Mouse (Mus musculus) gonadal fat pad, adult 2 months (tissue): ENCODE measurements around the gene Oxct1. TPM values are rescaled to one million over a fixed set of nuclear protein-coding genes. Genes with fewer than 3 reads are reported as not detected.

ENCODE experiments used
- DNase-seq: peaks from one replicate; pipeline ENCODE4 v3.0.0-alpha.2; 2012; ENCODE audit warnings: low read depth
- polyA plus RNA-seq: library from polyadenylated mRNA; depleted of rRNA; stranded (reverse); fragments of >200 nt; gene quantifications from 2 replicates; pipeline ENCODE4 v1.2.3, GENCODE M21; 2012; rRNA removed

Oxct1 gene
- polyA plus RNA-seq, result 40.9 and 43.9 TPM in 2 replicates

- no peak for DNase-seq
These were observed at the start of gene Oxct1 for GRCm38 (mm10) chr15:4026231-4026773. Gene Oxct1, plus strand, starts transcription at chr15:4026383.

DNA sequence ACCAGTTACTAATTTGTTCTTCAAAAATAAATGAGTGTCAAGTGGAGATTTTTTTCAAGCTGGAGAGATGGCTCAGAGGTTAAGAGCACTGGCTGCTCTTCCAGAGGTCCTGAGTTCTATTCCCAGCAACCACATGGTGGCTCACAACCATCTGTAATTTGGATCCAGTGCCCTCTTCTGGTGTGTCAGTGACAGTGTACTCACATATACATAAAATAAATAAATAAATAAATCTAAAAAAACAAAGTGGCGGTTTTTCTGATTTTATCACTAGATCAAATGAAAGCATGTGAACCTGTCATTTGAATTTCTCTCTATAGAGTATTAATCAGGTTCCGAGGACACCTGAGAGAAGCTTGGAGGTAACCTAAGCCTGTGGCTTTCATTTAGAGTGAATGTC is 47.9 kb upstream of the Oxct1 start:
- no peak for DNase-seq

GRCm38 (mm10) chr15:3979061-3979848 is 46.9 kb upstream of the Oxct1 start, which contains the start of gene Fbxo4:
Gene Fbxo4, minus strand, starts transcription at chr15:3979573.
- no peak for DNase-seq

GRCm38 (mm10) chr15:3979871-3980270 is 46.3 kb upstream of the Oxct1 start:
- DNase-seq, result no peak

DNA sequence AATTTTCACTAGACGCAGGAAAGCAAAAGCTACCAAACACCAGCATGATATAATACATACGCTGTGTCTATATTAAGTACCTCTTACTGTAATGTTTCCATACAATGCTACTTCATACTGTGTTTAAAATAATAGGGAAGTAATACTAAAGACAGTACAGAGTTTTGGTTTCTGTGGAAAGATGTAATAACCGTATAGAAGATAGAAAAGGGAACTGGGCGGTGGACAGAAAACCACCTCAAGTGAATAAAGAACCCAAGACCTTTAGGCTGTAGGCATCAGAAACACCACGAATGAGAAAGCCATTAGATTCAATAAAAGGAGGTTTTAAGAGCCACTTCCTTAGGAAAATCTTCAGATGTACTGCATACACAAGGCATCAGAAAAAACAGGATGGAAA is 43.5 kb upstream of the Oxct1 start:
- no peak for DNase-seq

- no peak for DNase-seq
These were observed 41.3 kb upstream of the Oxct1 start for GRCm38 (mm10) chr15:3984876-3985275.

GRCm38 (mm10) chr15:3987981-3988380 is 38.2 kb upstream of the Oxct1 start:
- DNase-seq, result no peak

GRCm38 (mm10) chr15:3994852-3995447 is 31.2 kb upstream of the Oxct1 start:
- DNase-seq, result no peak

- DNase-seq, result no peak
These were observed 30.5 kb upstream of the Oxct1 start, which contains the start of gene AW549877 for GRCm38 (mm10) chr15:3995448-3996266. Gene AW549877, minus strand, starts transcription at chr15:3995744.

GRCm38 (mm10) chr15:3996267-3997010 is 29.7 kb upstream of the Oxct1 start:
- no peak for DNase-seq

DNA sequence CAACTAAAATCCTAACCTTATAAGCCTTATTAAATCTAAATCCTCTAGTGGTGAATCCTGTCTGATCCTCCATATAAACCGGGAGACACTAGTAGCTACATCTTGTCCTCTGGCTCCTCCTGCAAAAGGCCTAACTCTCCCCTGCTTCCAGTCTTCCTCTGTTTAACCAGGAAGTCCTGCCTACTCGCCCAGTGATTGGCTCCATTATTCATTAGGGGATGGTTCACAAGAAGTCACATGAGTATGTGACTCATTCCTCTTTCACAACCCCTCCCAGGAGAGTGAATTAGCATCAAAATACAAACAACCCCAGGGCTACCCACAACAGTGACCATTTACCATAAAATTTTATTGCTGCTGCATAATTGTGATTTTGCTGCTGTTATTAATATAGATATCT is 27.0 kb upstream of the Oxct1 start:
- DNase-seq, result no peak

DNA sequence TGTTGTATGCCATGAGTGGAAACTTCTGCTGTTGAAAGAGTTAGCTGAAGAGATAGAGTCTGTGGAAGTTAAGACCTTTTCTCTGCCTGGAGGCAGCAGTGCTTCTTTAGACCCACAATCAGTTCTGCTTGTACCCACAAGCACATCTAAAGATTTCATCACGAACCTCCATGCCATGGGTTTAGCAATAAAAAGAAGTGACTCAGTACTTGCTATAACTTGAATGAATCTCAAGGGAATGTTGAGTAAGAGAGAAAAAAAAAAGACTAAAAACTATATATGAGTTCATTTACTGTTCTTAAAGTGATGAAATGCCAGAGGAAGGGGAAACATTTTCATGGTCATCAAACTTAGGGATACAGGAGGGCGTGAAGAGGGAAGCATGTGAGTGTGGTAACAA is 25.6 kb upstream of the Oxct1 start:
- no peak for DNase-seq

GRCm38 (mm10) chr15:4013873-4014272 is 12.3 kb upstream of the Oxct1 start:
- DNase-seq, result no peak

DNA sequence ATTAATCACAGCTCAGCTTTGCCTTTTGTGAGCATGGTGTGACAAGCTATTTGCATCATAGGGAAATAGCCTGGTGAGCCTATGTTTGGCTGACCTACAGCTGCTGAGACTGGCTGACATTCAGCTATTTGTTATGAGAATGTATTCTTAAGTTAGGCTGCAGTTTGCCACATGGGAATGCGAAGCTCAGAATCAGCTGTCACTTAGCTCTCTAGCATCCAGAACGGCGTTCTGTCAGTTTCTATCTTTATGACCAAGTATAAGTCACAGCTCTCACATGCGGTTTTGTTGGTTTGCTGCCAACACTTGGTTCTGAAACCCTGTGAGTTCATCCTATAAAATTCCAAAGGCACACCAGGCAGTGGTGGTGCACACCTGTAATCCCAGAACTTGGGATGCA is 5.5 kb upstream of the Oxct1 start:
- no peak for DNase-seq

DNA sequence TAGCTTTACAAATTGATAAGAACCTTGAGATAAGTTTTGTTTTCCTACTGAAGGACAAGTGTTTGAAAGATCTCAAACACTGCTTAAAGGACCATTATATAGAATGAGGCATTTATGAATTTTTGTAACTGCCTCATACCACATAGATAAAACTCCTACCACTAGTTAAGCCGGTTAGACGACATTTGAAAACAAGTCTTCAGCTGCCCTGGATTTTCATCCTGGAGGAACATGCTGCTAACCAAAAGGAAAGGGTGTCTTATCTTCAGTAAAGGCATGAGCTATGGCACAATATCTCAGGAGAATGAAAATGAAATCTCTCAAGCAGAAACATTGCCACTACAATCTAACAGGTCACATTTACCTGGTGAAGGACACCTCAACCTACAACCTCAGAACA is 2.4 kb upstream of the Oxct1 start:
- DNase-seq, result no peak

DNA sequence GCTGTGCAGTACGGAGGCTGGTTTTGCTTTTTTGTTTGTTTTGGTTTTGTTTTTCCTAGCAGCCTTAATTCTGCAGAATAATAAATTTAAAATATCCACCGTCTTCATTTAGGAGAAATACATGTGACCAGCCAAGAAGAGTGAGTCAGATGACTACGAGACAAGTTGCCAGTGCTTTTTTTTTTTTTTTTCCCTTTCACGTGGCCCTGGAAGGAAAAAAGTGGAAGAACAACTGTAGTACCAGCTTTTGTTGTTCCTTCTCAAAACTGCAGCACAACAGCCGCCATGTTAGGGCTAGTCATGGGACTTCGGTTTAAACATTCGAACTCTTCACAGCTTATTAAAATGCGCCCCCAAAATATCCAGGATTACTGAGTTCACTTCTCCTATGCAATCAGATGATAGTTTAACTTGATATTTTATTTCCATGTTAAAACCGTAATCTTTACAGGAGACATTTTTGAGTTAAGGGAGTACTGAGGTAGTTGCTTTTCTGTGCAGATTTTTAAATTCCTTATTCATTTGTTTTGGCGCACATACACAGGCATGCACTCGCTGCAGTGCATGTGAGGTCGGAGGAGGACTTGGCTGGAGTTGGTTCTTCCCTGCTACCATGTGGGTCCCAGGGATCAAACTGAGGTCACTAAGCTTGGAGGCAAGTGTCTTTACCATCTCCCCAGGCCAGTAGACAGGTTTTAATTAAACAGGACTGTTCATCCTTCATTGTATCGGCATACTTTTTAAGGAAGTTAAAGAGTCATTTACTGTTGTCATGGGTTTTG is 1.3 kb upstream of the Oxct1 start:
- DNase-seq, result no peak

DNA sequence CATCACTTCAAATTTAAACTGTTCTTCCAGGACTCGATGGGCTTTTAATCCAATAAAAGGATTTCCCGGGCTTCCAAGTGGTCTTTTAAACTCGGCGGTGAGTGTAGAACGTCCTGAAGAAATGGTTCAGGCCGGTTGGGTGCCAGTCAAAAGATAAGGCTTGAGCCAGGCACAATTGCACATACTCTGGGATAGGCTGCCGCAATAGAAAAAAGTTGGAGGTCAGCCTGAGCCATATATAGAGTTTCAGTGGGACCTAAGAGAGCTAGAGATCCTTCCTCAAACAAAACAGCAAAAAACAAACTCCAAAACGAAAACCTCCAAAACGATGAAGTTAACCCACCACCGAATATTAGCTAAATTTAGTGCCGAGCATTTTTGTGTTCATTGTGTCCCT is 677 bp upstream of the Oxct1 start:
- no peak for DNase-seq

- DNase-seq, result no peak
These were observed 825 bp downstream of the Oxct1 start for GRCm38 (mm10) chr15:4026831-4027584.

DNA sequence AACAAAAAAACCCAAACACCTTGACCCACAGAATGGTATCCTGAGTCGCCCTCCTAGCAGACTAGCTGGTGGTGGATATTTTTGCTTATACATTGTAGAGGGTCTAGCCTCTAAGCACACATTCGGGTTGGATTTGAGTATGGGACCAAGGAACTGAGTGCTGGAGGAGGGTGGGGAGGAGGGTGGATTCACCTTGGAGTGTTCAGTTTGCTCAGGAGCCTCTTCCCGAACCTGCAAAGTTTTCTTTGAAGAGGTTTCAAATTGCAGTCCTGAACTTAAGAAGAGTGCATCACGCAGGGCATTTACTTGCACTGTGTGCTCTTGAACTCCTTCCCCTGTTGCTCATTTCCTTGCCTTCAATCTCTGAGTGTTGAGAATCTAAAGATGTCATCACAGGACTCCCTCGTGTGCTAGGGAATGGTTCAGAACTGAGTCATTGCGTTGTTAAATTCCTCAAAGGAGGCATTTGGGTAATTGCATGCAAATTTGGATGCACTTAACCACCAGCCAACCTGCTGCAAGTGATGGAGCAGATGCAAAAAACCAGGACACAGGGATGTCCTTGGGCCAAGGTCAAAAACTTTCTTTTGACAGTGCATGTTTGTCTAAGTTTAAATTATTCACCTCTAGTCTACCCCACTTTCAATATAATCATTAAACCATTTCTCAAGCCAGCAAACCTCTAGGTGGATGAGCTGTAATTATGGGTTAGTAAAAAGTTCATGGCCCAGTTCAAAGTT is 1.7 kb downstream of the Oxct1 start:
- no peak for DNase-seq
